Mouse (Mus musculus) T-cell, adult 66 days (primary cell): ENCODE measurements around the gene Aqp8. TPM values are rescaled to one million over a fixed set of nuclear protein-coding genes. Genes with fewer than 3 reads are reported as not detected.

Source experiments
- total RNA-seq, 2 experiments: library from RNA; stranded (reverse); gene quantifications; 3 replicates in 1 of 2; 4 replicates in 1 of 2; pipeline ENCODE4 v1.2.4; 2023

Aqp8 gene
- not detected for total RNA-seq

DNA sequence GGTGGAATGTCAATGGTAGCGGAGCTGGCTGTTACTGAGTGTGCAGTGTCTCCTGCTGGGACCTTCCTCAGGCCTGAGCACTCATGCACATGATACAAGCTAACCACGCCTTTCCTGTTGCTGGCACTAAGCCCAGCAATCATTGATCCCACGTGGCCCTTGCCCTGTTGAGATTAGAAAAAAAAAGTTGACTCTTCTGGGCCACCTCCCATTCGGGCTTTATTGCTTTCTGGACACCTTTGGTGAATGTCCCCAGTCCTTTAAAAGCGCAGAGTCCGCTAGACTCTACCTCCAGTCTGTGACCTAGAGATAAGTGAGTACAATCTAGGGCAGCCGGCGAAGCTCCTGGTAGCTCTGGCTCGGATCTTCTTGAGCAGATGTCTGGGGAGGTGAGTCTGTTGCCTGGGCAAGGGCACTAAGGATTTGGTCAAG, at the start of gene Aqp8:
Gene Aqp8 (plus strand): TSS at position 222 of the 432 bp plus-strand sequence.

DNA sequence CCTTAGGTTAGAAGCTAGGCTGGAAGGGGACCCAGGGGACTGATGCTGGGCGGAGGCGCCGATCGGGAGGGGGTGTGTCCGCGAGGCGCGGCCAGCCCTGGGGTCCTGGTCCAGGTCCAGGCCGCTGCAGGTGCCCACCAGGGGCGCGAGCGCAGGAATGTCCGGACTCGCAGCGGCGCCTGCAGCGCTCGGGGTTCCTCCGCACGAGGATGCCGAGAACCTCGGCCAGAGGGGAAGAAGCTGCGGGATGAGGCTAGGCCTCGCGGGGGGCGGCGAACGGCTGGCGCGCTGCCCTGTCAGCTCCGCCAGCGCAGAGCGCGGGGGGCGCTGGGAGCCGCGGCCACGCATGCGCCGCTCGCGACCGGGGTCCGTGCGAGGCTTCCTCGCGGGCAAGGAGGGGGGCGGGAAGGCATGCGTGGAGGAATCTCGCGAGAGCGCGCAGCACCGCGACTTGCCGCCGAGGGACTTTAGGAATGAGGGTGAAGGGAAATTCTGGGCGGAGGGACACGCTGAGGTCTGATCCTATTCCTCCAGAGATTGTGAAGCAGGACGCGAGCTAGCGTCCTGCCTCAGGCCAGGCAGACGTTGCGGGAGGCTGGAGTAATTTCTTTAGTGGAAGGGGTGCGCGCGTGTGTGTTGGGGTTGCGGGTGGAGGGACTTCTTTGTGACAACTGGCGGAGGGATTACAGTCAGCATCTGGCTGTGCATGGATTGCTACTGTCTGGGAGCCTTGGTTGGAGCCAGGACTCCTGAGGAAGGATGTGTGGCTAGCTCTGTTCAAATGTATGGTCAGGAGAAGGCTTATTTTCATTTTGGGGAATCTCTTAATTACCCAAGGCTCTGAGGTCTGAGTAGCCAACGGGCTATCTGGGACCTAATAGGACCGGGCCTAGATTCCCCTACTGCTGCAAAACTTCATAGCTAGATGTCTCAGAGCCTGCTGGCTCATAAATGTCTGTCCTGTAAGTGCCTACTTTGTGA, 38.4 kb downstream of the Aqp8 start, which contains the start of gene Zkscan2:
Gene Zkscan2 (minus strand): TSS at position 211 of the 981 bp plus-strand sequence.

Other genes starting within 250 kb of the Aqp8 start
- gene Slc5a11, start 247.5 kb upstream of the Aqp8 start, total RNA-seq: under 1 TPM in 1 of 2 experiments, not detected in 1; 0.44 TPM
- gene Lcmt1, start 92.5 kb upstream of the Aqp8 start, total RNA-seq: 10 to 100 TPM; 15.7 to 20.1 TPM
- 10 to 100 TPM; 56.7 to 63.6 TPM for gene Arhgap17, start 92.4 kb upstream of the Aqp8 start, total RNA-seq
- under 1 TPM in 1 of 2 experiments, not detected in 1; 0.15 TPM for gene Zkscan2, start 38.2 kb downstream of the Aqp8 start, total RNA-seq